Mouse (Mus musculus) heart, embryonic 11.5 days (tissue): ENCODE results near the gene Tm7sf3. TPM values are rescaled to one million over a fixed set of nuclear protein-coding genes. Genes with fewer than 3 reads are reported as not detected.
A peak's percentile ranks its signal among the peaks of the same experiment; 100 is the strongest.

Experiments
- ATAC-seq: fragments of 200-750 bp; cut with Nextera tagmentation; replicated peaks from 2 replicates; pipeline ENCODE4 v1.8.0; 2017; ENCODE audit warnings: moderate library complexity; ENCODE audit not compliant: insufficient number of reproducible peaks, low FRiP score, low TSS enrichment
- H3K27ac ChIP-seq: fragments of 300-500 bp; sonication (generic); 2 replicates; pipeline ENCODE4 v1.5.1; 2014; ENCODE audit warnings: mild to moderate bottlenecking, low read depth, low read length
- H3K27me3 ChIP-seq: fragments of 300-500 bp; sonication (generic); 2 replicates; pipeline ENCODE4 v1.6.1; 2014; ENCODE audit warnings: mild to moderate bottlenecking, low read length, mixed read lengths; ENCODE audit not compliant: control insufficient read depth, insufficient read depth
- H3K36me3 ChIP-seq: fragments of 300-500 bp; sonication (generic); 2 replicates; pipeline ENCODE4 v1.6.1; 2014; ENCODE audit warnings: mild to moderate bottlenecking, low read length, moderate library complexity, mixed read lengths; ENCODE audit not compliant: control insufficient read depth, insufficient read depth
- H3K4me1 ChIP-seq: fragments of 300-500 bp; sonication (generic); 2 replicates; pipeline ENCODE4 v1.6.1; 2014; ENCODE audit warnings: low read length; ENCODE audit not compliant: control insufficient read depth, insufficient read depth
- H3K4me2 ChIP-seq: fragments of 300-500 bp; sonication (generic); 2 replicates; pipeline ENCODE4 v1.6.1; 2014; ENCODE audit warnings: mild to moderate bottlenecking, moderate library complexity
- H3K4me3 ChIP-seq: fragments of 300-500 bp; sonication (generic); 2 replicates; pipeline ENCODE4 v1.5.1; 2014; ENCODE audit warnings: low read depth, low read length
- H3K9ac ChIP-seq: fragments of 300-500 bp; sonication (generic); 2 replicates; pipeline ENCODE4 v1.6.1; 2014; ENCODE audit warnings: mild to moderate bottlenecking, low read depth, low read length, moderate library complexity
- H3K9me3 ChIP-seq: fragments of 300-500 bp; sonication (generic); replicated peaks from 2 replicates; pipeline ENCODE4 v1.6.1; 2016; ENCODE audit warnings: low read length; ENCODE audit not compliant: control insufficient read depth
- WGBS: fragments of 180-500 bp; shearing (Covaris S2); extraction: QIAGEN DNeasy Blood & Tissue Kit; methylation state at CpG from one replicate; pipeline ENCODE4 v1.1.7; 2014; ENCODE audit not compliant: insufficient replicate concordance; 5-methylcytosine and 5-hydroxymethylcytosine counted together
- polyA plus RNA-seq: library from polyadenylated mRNA; unstranded; fragments of >200 nt; fragmentation: Nextera tagmentation; extraction: Ambion mirVana; gene quantifications from 2 replicates; pipeline ENCODE4 v1.2.1, GENCODE M21; 2014

Gene Tm7sf3
- polyA plus RNA-seq, 1 experiment from 2014 or later: 39.9 TPM

DNA sequence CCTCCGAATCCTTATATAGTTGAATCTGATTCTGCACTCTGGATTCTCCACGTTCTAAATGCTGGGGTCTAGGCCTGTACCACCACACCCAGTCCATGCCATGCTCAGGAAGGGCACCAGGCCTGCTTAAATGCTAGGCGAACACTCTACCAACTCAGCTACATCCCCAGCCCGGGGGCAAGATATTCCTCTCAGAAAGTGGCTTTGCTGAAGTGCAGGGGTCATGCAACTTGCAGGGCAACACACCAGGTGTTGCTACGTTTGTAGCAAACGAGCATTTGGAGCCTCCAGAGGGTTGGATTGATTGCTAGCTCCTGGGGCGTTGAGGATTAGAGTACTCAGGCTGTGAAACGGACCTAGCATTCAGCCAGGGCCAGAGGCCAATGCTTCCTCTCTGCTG, 9.5 kb downstream of the Tm7sf3 start:
- no peak overlapping the region for H3K27ac ChIP-seq
- ATAC-seq: no peak
- H3K9me3 ChIP-seq: no peaks in the 10 kb centered on the region
- H3K4me1 ChIP-seq: peaks cover 21% of the 10 kb centered on the region
- H3K9ac ChIP-seq: 0 out of 2 replicates have a peak overlapping the region, but pooled peaks have one; percentile 49
- H3K4me2 ChIP-seq: peak overlapping the region; percentile 78
- H3K36me3 ChIP-seq: no peaks in the 10 kb centered on the region
- H3K4me3 ChIP-seq: peak overlapping the region; percentile 58
- WGBS: 51% methylated on average over 8 of the region's 8 CpGs
- no peaks in the 10 kb centered on the region for H3K27me3 ChIP-seq

DNA sequence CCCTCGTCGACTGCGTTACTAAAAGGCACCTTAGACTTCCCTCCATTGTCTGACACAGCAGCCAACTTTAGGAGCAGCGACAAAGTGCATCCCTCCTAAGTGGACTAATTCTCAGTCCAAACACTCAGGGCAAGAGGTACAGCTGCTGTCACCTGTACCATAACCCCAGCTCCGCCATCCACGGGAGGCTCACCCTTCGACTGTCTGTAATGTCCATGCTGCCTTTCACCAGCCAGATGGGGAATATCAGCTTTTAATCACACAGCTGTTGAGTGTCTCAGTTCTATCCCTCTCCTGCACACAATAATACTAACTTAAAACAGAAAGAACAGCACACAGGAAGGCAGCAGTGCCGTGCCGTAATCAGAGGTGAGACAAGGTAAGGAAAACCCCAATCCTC, 10.2 kb downstream of the Tm7sf3 start:
- no peak overlapping the region for H3K4me3 ChIP-seq
- no peaks in the 10 kb centered on the region for H3K27me3 ChIP-seq
- 69% methylated on average over 9 of the region's 9 CpGs for WGBS
- peak overlapping the region; percentile 78; the same call in 1 of the 2 replicates for H3K4me2 ChIP-seq
- ATAC-seq: no peak
- no peak overlapping the region for H3K27ac ChIP-seq
- H3K4me1 ChIP-seq: peaks cover 21% of the 10 kb centered on the region
- no peaks in the 10 kb centered on the region for H3K36me3 ChIP-seq
- no peaks in the 10 kb centered on the region for H3K9me3 ChIP-seq
- no peak overlapping the region for H3K9ac ChIP-seq

DNA sequence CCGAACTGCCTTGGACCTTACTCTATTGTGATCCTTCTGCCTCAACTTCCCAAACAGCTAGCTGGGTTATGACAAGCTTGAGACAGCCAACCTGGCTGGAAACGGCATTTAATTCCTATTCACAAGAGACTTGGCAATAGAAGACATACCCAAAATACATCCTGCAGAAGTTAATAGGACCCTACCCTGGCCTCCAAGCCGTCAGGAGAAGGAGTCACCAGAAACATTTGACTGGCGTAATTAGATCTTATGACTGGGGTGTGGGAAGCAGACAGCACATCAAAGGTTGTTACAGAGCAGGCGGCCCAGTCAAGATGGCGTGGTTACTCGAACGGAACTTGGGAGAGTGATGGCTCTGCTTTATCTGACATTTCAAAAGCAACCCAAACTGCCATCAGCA, 10.8 kb downstream of the Tm7sf3 start:
- WGBS: 71% methylated on average over 8 of the region's 8 CpGs
- Histone ChIP-seq H3K4me3 (no peak overlapping the region), H3K27me3 (no peaks in the 10 kb centered on the region), H3K9ac (no peak overlapping the region), H3K9me3 (no peaks in the 10 kb centered on the region), H3K36me3 (no peaks in the 10 kb centered on the region), H3K4me2 (no peak overlapping the region), H3K27ac (no peak overlapping the region), H3K4me1 (peaks cover 21% of the 10 kb centered on the region)
- ATAC-seq: no peak

DNA sequence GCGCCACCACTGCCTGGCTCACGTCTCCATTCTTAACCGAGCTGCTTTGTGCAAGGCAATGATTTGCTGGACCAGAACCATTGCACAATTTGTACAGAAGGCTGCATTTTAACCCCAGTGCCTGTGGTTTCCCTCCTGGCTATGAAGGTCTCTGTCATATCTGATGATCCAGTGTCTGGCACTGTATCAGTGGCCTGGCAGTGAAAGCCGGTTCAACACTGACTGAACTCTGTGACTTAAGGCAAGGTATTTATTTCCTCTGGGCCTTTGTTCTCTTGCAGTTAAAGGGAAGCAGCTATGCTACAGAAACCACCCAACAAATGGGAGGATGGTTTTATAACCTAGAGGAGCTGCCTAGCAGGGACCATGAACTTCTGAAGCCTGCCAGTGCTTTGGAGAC, 11.7 kb downstream of the Tm7sf3 start:
- no peak overlapping the region for H3K27ac ChIP-seq
- no peaks in the 10 kb centered on the region for H3K9me3 ChIP-seq
- no peak for ATAC-seq
- H3K4me3 ChIP-seq: no peak overlapping the region
- H3K4me1 ChIP-seq: peaks cover 21% of the 10 kb centered on the region
- 77% methylated on average over 4 of the region's 4 CpGs for WGBS
- H3K36me3 ChIP-seq: no peaks in the 10 kb centered on the region
- H3K27me3 ChIP-seq: no peaks in the 10 kb centered on the region
- H3K9ac ChIP-seq: no peak overlapping the region
- no peak overlapping the region for H3K4me2 ChIP-seq

DNA sequence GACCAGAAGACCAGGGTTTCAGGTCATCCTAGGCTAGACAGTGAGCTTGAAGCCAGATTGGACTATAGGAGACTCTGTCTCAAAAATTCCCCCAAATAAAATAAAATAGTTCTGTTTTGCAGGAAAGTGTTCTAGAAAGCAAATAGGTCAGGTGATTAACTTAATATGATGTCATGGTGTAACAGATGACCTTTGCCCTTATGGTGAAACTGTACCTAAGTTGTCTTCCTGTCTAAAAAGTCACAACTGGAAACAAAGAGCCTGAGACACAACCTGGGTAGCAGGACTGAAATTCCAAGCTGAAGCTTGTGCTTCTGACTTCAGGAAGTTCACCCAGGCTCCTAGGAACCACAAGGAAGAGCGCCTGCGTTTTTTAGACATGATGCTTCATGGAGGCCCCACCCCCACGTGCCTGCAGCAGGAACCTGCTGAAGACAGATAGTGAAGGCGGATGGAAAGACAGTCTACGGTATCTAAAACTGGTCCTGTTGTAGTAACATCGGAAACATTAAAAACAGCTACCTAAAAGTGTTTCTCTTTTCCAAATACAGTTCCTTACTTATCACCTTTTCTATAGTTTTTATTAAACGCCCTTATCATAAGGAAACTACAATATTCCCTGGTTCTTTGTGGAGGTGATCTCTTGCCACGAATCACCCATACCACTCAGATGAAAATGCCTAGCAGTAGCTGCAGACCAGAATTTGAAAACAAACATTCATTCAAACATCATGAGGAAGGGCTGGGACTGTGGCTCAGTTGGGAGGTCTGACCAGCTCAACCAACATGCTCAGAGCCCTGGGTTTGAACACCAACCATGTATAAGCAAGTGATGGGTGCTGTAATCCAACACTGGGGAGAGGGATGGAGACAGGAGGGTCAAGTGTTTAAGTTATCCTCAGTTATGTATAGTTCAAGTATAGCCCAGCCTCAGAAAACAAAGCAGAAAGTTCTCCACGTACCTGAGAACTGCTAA, 12.6 kb downstream of the Tm7sf3 start:
- Histone ChIP-seq H3K9ac (no peak overlapping the region), H3K27ac (no peak overlapping the region; the same call in 1 of the 2 replicates), H3K4me2 (no peak overlapping the region), H3K4me1 (peaks cover 21% of the 10 kb centered on the region), H3K4me3 (no peak overlapping the region), H3K27me3 (no peaks in the 10 kb centered on the region), H3K36me3 (peaks cover under 1% of the 10 kb centered on the region; the same call in 1 of the 2 replicates), H3K9me3 (no peaks in the 10 kb centered on the region)
- 52% methylated on average over 9 of the region's 9 CpGs for WGBS
- ATAC-seq: 0 out of 2 replicates have a peak, but pooled peaks have one; percentile 63

DNA sequence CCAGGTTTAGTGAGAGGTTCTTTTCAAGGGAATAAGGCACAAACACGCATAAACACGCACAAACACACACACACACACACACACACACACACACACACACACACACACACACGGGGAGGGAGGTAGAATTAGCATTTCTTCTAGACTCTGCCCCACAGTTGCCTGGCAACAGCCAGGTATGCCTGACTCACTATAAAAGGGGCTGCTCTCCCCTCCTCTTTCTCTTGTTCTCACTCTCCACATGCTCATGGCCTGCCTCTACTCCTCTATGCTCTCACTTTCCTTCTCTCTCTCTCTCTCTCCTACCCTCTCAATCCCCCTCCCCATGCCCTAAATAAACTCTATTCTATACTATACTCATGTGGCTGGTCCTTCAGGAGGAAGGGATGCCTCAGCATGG, 14.5 kb downstream of the Tm7sf3 start:
- peaks cover 19% of the 10 kb centered on the region for H3K4me1 ChIP-seq
- no peak overlapping the region for H3K27ac ChIP-seq
- H3K4me2 ChIP-seq: no peak overlapping the region
- H3K4me3 ChIP-seq: no peak overlapping the region
- H3K27me3 ChIP-seq: no peaks in the 10 kb centered on the region
- H3K9me3 ChIP-seq: no peaks in the 10 kb centered on the region
- 86% methylated on average over 3 of the region's 3 CpGs for WGBS
- no peak overlapping the region for H3K9ac ChIP-seq
- peaks cover 3% of the 10 kb centered on the region; the same call in 1 of the 2 replicates for H3K36me3 ChIP-seq
- ATAC-seq: no peak

DNA sequence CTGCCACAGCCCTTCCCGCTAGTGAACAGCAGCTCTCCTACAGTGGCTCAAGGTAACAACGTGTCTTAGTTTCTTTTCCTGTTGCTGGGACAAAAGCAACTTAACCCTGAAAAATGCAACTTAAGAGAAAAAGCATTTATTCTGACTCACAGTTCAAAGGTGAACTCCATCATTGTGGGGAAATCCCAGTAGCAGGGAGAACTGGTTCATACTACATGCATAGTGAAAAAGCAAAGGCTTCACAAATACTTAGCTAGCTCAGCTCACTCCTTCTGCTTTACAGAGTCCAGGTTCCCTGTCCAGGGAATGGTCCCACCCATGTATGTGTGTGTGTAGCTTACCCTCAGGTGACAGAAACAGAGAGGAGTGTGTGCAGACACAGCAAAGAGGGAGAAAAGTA, 26.0 kb downstream of the Tm7sf3 start:
- ATAC-seq: no peak
- H3K36me3 ChIP-seq: peaks cover 43% of the 10 kb centered on the region
- WGBS: 85% methylated on average over 2 of the region's 2 CpGs

DNA sequence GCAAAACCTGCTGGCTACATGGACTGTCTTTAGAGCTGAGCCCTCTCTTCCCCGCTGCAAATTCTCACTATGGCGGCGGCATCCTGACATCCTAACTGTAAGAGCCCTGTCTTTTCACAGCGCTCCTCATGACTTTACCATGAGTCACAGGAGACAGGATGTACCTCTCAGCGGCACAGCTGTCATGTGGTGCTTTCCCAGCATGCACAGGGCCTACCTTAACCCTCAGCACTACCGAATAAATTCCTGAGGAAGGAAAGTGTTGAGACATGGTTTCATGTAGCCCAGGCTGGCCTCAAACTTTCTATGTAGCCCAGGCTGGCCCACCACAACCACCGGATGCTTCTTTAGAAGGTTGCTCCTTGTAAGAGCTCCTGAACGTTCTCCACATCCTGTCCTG, 26.7 kb downstream of the Tm7sf3 start:
- Histone ChIP-seq H3K4me2 (no peak overlapping the region), H3K36me3 (peaks cover 43% of the 10 kb centered on the region), H3K27me3 (no peaks in the 10 kb centered on the region), H3K27ac (no peak overlapping the region), H3K4me3 (no peak overlapping the region), H3K9ac (no peak overlapping the region), H3K4me1 (no peaks in the 10 kb centered on the region), H3K9me3 (no peaks in the 10 kb centered on the region)
- ATAC-seq: no peak
- 92% methylated on average over 8 of the region's 8 CpGs for WGBS

More for the DNA sequence above, 26.0 kb downstream of the Tm7sf3 start:
- Histone ChIP-seq H3K4me2 (no peak overlapping the region), H3K27me3 (no peaks in the 10 kb centered on the region), H3K4me1 (peaks cover under 1% of the 10 kb centered on the region; the same call in 1 of the 2 replicates), H3K4me3 (no peak overlapping the region), H3K9ac (no peak overlapping the region), H3K27ac (no peak overlapping the region), H3K9me3 (no peaks in the 10 kb centered on the region)
